Mouse (Mus musculus) monocyte, adult 2 months (primary cell): ENCODE data around the gene Lef1.

Experiments
- DNase-seq, 2 experiments: peaks; one replicate each; pipeline ENCODE4 v3.0.0; 2022; ENCODE audit warnings: low spot score in 2 of 2, low read depth in 1 of 2

The Lef1 gene

GRCm38 (mm10) chr3:131110191-131111150 lies at the start of gene Lef1:
Gene Lef1 (plus strand): TSS chr3:131110471.
- no peak for DNase-seq

- no peak for DNase-seq
These were observed 45.3 kb upstream of the Lef1 start for GRCm38 (mm10) chr3:131065001-131065400.

GRCm38 (mm10) chr3:131066171-131066570 lies 44.1 kb upstream of the Lef1 start:
- DNase-seq = no peak

- DNase-seq = no peak
These were observed 42.3 kb upstream of the Lef1 start for GRCm38 (mm10) chr3:131068000-131068399.

DNA sequence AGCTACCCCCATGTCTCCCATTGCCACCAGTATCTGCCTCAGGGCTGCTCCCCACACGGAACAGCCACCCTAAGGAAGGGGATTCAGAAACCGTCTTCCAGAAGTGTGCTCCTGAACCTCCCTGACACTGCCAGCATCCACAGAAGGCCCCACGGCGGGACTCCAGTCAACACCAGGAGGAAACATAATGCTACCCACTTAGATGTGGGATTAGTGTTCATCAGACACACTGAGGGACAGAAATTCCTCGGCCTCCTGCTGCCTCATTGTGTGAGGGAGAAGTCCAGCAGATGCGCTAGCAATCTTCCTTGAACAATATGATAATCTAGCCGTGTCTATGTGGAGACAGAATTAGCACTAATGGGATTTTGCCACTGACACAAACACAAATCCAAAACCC lies 40.1 kb upstream of the Lef1 start:
- no peak for DNase-seq

- DNase-seq = no peak
These were observed 37.6 kb upstream of the Lef1 start for GRCm38 (mm10) chr3:131072661-131073060.

- no peak for DNase-seq
These were observed 36.3 kb upstream of the Lef1 start for GRCm38 (mm10) chr3:131073946-131074345.

DNA sequence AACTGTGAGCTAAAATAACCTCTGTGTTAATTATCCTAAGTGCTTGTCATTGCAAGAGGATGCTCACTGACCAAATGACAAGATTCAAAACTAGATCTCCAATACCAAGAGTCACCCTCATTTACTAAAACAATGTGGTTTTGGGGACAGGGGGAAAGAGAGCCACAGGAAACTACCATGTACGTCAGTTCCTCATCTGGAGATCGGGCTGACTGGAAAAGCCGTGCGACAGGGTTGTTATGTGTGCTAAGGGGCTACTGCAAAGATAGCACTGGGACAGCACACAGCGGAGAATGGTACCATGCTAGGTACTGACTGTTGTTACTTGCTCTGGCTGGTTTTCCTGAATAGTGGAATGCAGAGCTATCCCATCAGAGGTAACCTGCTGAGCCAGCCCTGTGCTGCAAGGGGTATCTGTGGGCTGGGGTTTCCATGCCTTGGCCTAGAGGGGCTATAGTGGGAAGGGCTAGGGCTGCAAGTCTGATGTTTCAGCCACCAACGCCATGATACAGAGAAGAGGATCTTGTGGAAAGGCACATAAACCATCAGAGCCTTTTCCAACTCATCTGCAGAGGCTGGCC lies 32.1 kb upstream of the Lef1 start:
- DNase-seq = no peak

DNA sequence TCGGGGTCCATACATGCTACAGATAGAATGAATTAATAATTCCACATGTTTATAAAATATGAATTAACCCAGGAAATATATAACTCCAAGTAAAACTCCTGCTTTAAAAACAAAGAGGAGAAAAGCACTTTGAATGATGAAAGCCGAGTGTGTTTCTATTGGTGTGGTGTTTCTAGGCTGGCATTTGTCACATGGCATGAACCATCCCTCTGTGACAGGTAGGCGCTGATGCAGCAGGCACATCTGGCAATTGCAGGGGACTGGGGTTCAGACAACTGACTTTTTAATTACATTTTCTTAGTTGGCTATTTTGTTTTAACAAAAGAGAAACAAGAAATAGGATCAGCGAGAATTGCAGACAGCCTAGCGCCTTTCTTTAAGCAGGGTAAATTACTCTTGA lies 31.6 kb upstream of the Lef1 start:
- no peak for DNase-seq

DNA sequence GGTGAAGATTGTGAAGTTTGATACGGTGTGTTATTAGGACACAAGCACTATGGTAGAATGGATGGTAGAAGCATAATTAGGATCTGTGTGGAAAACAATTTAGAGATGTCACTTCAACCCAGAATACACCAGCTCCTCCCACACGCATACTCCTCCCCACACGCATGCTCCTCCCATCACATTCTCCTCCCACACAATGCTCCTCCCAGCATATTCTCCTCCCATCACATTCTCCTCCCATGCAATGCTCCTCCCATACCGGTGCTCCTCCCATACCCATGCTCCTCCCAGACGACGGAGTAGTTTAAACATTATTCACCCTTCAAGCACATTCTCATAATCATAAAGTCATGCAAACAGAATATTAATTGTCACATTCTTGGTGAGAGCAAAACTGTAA lies 26.5 kb upstream of the Lef1 start:
- no peak for DNase-seq

DNA sequence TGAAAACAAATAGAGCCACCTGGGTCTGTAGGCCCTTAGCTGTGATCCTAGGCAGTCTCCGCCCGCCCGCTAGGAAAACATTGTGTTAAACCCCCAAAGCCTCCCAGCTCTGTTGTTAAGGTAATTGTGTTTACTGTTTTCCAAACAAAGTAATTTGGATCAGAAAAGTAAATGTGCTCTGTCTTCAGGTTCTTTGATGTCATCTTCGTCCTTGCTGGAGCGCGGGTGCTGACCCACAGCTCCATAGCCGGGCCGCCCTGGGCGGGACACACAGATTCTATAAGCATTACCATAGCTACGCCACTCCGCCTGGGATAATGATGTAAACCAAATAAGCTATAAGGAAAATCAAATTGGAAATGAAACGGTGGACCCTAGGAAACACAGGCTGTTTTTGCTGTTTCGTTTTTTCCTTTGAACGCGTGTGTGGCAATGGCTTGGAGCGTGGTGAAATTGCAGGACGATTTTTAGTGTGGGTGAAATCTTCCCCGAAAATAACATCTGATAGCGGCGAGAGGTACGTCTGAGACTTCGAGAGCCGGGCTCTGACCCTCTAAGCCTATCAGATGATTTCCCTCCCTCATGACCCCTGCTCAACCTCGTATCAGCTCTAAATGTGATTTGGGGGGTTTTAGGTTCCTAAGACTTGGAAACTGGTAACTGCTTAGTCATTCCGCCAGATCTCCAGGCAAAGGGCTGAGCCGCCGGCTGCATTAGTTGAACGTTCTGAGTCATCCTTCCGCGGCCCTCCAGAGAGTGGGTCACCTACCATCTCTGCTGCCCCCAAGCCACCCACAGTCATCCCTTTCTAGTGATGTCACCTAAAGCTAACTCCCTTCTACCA lies 25.3 kb upstream of the Lef1 start:
- DNase-seq = no peak

GRCm38 (mm10) chr3:131085978-131086377 lies 24.3 kb upstream of the Lef1 start:
- DNase-seq = no peak

GRCm38 (mm10) chr3:131089721-131090120 lies 20.6 kb upstream of the Lef1 start:
- DNase-seq = no peak

- DNase-seq = no peak
These were observed 18.2 kb upstream of the Lef1 start for GRCm38 (mm10) chr3:131092113-131092512.

- DNase-seq = no peak
These were observed 16.5 kb upstream of the Lef1 start for GRCm38 (mm10) chr3:131093736-131094135.

GRCm38 (mm10) chr3:131096105-131096504 lies 14.2 kb upstream of the Lef1 start:
- no peak for DNase-seq

- no peak for DNase-seq
These were observed 8.0 kb upstream of the Lef1 start for GRCm38 (mm10) chr3:131102191-131102774.

DNA sequence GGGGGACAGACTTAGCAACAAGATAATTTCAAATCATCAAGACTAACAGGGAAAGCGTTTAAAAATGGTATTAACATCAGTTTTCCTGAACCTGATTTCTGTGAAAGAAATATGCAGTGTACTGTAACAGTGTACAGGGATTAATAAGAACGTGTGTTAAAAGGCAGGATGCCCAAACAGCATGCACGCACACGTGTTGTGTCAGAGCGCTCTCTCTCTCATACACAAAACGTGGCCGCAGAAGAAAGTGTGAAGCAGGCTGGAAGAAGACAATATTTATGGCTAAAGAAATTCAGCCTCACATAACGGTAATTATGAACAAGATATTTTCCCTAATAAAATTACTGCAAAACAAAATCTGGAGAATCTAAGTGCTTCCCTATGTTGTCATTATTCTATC lies 4.9 kb upstream of the Lef1 start:
- no peak for DNase-seq

DNA sequence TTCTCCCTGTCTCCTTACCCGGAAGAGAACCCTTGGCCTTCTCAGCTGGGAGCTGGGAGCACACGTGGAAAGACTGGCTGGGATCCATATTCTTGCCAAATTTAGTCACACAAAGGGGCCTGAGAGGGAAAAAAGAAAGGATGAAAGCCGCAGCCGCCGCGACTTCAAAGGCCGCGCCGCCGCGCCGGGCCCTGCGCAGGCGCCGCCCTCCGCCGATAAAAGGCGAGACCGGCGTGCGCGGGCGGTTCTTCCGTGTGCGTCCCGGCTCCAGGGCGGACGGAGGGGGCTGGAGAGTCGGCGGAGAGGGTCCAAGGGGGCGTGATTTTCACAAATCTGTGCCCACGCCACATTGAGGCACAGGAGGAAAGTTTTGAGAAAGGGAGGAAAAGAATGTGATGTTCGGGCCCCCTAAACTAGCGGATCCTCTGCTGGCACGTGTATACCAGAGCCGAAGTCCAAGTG lies 4.3 kb upstream of the Lef1 start:
- no peak for DNase-seq

- no peak for DNase-seq
These were observed 3.6 kb upstream of the Lef1 start for GRCm38 (mm10) chr3:131106451-131107291.
